Mouse (Mus musculus) limb, embryonic 10.5 days (tissue): ENCODE data around the gene Glt28d2. TPM values are rescaled to one million over a fixed set of nuclear protein-coding genes. Genes with fewer than 3 reads are reported as not detected.

Experiments
- DNase-seq: peaks from one replicate; pipeline ENCODE4 v3.0.0-alpha.2; 2017; ENCODE audit warnings: low spot score
- H3K27ac ChIP-seq: fragments of 300-500 bp; sonication (generic); 2 replicates; pipeline ENCODE4 v1.5.1; 2016; ENCODE audit warnings: mild to moderate bottlenecking
- H3K27me3 ChIP-seq: fragments of 300-500 bp; sonication (generic); 2 replicates; pipeline ENCODE4 v1.6.1; 2016; ENCODE audit warnings: low read depth, mild to moderate bottlenecking; ENCODE audit not compliant: poor library complexity, severe bottlenecking
- H3K36me3 ChIP-seq: fragments of 300-500 bp; sonication (generic); 2 replicates; pipeline ENCODE4 v1.6.1; 2016; ENCODE audit warnings: mild to moderate bottlenecking, moderate library complexity
- H3K4me1 ChIP-seq: fragments of 300-500 bp; sonication (generic); 2 replicates; pipeline ENCODE4 v1.6.1; 2016
- H3K4me3 ChIP-seq: fragments of 300-500 bp; sonication (generic); 2 replicates; pipeline ENCODE4 v1.5.1; 2016; ENCODE audit warnings: mild to moderate bottlenecking, moderate library complexity
- H3K9me3 ChIP-seq: fragments of 300-500 bp; sonication (generic); replicated peaks from 2 replicates; pipeline ENCODE4 v1.6.1; 2016; ENCODE audit warnings: mild to moderate bottlenecking
- WGBS: fragments of 180-500 bp; shearing (Covaris S2); methylation state at CpG from one replicate; pipeline ENCODE4 v1.1.7; 2016; 5-methylcytosine and 5-hydroxymethylcytosine counted together
- polyA plus RNA-seq: library from polyadenylated mRNA; unstranded; fragments of >200 nt; fragmentation: Nextera tagmentation; extraction: Ambion mirVana; gene quantifications from 2 replicates; pipeline ENCODE4 v1.2.1, GENCODE M21; 2016

Glt28d2 gene
- polyA plus RNA-seq, 1 experiment from 2014 or later = 0.85 TPM

DNA sequence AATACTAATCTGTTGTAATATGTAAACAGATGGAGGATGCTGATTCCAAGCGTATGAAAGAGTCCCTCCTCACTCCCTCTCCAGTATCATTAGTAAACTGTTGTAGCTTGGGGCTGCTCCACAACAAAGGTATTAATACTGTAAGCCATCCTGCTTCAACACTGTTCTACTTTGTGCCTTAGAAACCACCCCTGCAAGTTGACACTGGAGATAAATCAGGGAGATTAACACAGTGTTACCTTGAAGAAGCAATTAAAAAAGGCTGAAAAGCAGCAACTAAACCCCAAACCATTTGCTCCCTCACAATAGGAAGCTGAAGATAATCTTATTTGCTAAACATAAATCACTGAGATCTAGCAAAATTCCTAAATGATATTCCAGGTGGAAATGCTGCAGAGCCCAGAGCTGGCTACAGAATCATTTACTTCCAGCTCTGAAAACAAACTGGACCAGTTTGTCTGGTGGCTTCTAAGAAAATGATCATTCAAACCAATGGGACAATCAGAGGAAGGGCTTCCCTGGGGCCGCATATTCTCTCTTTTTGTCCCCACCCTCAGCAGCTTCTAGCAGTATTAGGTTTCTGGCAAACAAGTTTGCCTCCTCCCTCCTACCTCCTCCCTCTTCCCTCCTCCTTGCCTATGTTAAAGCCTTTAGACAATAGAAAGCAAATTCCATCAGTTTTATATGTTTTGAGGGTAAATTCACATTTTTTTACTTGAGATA, 45.7 kb downstream of the Glt28d2 start:
- DNase-seq = no peak
- Histone ChIP-seq H3K27ac (peak overlapping the region; percentile 80), H3K4me1 (peaks cover 18% of the 10 kb centered on the region), H3K27me3 (no peaks in the 10 kb centered on the region), H3K9me3 (no peaks in the 10 kb centered on the region), H3K4me3 (no peak overlapping the region), H3K36me3 (no peaks in the 10 kb centered on the region)
- WGBS = 29% methylated on average over 2 of the region's 2 CpGs

DNA sequence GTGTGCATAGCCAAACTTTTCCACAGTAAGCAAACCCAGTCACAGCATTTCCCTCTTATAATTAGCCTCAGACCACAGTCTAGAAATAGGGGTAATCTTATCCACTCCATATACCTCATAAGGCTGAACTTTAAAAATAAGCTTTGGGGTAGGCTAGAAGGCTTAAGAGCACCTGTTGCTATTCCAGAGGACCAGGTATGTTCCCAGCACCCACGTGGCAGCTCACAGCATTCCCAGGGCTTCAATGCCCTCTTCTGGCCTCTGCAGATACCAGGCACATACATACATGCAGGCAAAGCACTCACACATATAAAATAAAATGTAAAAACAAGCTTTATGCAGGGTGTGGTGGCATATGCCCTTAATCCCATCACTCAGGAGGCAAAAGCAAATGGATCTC, 53.7 kb downstream of the Glt28d2 start:
- Histone ChIP-seq H3K27me3 (no peaks in the 10 kb centered on the region), H3K9me3 (no peaks in the 10 kb centered on the region), H3K4me3 (no peak overlapping the region), H3K27ac (no peak overlapping the region), H3K36me3 (0 out of 2 replicates have a peak, but pooled peaks cover 1% of the 10 kb centered on the region), H3K4me1 (peaks cover 3% of the 10 kb centered on the region; the same call in 1 of the 2 replicates)
- 68% methylated on average over 1 of the region's 1 CpGs for WGBS
- DNase-seq = no peak

DNA sequence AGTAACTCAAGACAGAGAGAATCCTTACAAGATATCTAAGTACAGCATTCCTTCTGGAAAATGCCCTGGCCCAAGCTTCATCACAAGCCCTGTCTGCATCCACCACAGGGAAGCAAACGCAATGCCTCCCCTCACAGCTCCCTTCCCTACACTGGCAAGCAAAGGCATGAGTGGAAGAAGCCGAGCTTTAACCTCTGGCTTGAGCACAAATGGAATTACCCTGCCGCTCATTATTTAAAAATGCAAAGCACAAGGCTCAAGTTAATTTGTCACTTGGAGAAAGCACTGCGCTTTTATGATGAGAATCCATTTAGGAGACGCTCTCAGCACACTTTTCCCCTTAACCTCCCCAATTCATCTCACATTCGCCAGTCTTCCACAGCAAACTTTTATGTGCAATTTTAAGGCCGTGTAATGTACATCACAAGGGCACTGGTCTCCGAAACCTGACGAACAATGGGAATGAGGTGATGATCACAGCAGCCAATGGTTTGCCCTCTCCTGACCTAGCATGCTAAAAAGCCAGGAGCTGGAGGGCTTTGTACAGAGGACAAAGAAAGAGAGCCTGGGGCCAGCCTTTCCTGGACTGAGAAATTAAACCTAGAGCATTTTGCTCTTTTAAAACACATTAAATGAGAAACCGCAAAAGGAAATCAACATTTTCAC, 54.7 kb downstream of the Glt28d2 start:
- no peaks in the 10 kb centered on the region for H3K27me3 ChIP-seq
- H3K27ac ChIP-seq = no peak overlapping the region
- H3K36me3 ChIP-seq = 0 out of 2 replicates have a peak, but pooled peaks cover 1% of the 10 kb centered on the region
- no peak overlapping the region for H3K4me3 ChIP-seq
- WGBS = 84% methylated on average over 10 of the region's 10 CpGs
- no peak for DNase-seq
- H3K9me3 ChIP-seq = no peaks in the 10 kb centered on the region
- H3K4me1 ChIP-seq = peaks cover 3% of the 10 kb centered on the region; the same call in 1 of the 2 replicates

DNA sequence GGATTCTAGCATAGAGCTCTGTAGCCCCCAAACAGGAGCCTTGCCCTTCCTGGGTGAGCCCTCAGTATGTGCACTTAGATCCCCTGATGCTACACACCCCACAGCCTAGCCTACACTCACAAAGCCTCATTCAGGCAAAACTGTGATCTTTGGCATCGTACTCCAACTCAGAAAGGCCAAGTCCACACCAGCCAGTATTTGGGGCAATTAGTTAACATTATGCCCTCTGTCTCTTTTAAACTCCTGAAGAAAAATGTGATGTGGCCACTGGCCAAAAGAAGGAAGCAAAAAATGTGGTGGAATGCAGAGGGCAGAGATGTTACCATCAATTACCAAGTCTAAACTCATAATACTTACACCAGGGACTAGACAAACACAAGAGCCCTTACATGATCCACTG, 55.5 kb downstream of the Glt28d2 start:
- Histone ChIP-seq H3K27ac (no peak overlapping the region), H3K9me3 (no peaks in the 10 kb centered on the region), H3K4me3 (no peak overlapping the region), H3K36me3 (0 out of 2 replicates have a peak, but pooled peaks cover 1% of the 10 kb centered on the region), H3K27me3 (no peaks in the 10 kb centered on the region), H3K4me1 (peaks cover 3% of the 10 kb centered on the region; the same call in 1 of the 2 replicates)
- 88% methylated on average over 1 of the region's 1 CpGs for WGBS
- no peak for DNase-seq

DNA sequence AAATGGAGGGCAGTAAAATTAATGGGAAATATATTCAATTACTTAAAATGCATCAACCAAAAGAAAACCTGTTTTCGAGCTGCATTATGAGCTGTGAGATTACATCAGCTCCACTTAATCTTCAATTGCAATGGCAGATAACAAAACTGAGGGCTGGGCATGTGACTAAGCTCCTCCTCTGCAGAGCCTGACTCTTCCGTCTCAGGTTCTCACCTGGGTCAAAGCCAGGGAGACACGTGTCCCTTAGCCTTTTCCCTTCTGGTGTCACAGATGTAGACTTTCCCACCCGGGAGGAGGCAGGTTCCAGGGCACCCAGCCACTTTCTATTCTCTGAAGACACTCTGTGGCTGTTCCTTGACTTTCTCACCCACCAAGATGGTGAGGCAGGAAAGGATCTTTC, 58.3 kb downstream of the Glt28d2 start:
- no peak overlapping the region for H3K4me3 ChIP-seq
- no peak overlapping the region for H3K27ac ChIP-seq
- peaks cover 3% of the 10 kb centered on the region; the same call in 1 of the 2 replicates for H3K4me1 ChIP-seq
- H3K27me3 ChIP-seq = no peaks in the 10 kb centered on the region
- no peaks in the 10 kb centered on the region for H3K9me3 ChIP-seq
- H3K36me3 ChIP-seq = 0 out of 2 replicates have a peak, but pooled peaks cover 1% of the 10 kb centered on the region
- DNase-seq = no peak
- 76% methylated on average over 4 of the region's 4 CpGs for WGBS

DNA sequence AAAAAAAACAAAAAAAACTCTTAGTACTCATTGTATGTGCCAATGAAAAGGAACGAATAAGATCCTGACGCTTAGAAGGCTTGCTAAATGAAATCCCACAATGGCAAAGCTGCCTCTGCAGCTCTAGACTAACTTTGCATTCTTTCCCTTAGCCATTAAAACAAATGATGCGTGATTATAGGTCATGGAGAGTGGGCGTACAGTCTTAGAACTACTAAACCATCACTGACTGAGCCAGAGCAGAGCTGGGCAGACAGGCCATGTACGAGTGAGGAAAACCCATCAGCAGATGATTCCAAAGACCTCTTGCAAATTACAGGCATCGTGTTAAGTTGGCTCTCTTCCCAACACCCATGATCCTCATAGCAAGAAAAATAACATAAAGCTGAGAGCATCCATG, 59.5 kb downstream of the Glt28d2 start:
- no peaks in the 10 kb centered on the region for H3K27me3 ChIP-seq
- 91% methylated on average over 6 of the region's 6 CpGs for WGBS
- no peak overlapping the region for H3K4me3 ChIP-seq
- H3K9me3 ChIP-seq = no peaks in the 10 kb centered on the region
- H3K27ac ChIP-seq = no peak overlapping the region
- no peak for DNase-seq
- H3K4me1 ChIP-seq = peaks cover 2% of the 10 kb centered on the region; the same call in 1 of the 2 replicates
- H3K36me3 ChIP-seq = 0 out of 2 replicates have a peak, but pooled peaks cover 1% of the 10 kb centered on the region

DNA sequence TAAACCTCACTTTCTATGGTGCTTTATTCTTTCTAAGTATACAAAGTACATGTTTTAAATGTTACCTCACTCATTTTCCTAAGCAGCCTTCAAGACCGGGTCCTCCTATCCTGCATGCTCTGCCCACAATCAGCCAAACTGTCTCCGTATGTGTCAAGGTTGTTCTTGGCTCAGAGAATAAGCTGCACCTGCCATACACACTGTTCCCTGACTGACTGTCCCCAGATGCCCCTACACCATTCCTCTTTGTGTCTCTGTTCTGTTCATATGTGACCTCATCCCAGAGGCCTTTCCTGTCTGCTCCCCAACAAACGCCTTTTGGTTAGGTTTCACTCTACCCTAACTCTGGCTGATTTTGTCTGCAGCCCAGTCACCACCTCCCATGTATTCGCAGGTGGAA, 60.0 kb downstream of the Glt28d2 start:
- Histone ChIP-seq H3K27ac (no peak overlapping the region), H3K27me3 (no peaks in the 10 kb centered on the region), H3K4me3 (no peak overlapping the region), H3K9me3 (no peaks in the 10 kb centered on the region), H3K36me3 (0 out of 2 replicates have a peak, but pooled peaks cover 1% of the 10 kb centered on the region), H3K4me1 (no peaks in the 10 kb centered on the region)
- 87% methylated on average over 4 of the region's 4 CpGs for WGBS
- DNase-seq = no peak

DNA sequence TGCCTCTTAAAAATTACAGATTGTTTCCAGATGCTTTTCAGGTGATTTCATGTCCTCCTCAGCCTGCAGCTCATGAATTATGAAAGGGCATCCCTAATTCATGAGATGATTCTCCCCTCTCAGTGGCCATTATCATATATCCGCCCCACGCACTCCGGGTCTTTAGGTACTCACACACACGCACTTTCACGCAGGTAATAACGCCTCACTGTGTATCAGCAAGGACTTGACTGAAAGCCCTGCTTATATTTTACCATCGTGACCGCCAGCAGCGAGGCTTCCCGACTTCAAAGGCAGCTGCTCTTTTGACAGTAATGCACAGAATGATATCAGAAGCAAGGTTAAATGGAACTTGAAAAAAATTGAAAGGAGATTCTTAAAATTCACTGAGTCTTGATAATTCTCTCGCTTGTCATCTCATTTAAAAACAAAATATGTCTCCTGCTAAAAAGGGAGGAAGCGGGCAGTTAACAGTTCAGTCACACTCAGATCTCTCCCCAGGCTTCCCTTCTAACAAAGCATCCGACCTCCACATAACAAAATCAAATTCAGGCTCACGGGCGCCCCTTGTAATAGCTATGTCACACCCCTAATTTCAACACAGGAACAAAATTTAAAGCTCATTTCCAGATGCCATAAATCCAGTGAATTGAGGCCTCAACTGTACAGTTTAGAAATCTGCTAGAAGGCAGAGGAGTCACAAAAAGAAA, 66.3 kb downstream of the Glt28d2 start:
- no peak for DNase-seq
- Histone ChIP-seq H3K4me3 (no peak overlapping the region), H3K27me3 (no peaks in the 10 kb centered on the region), H3K4me1 (peaks cover 22% of the 10 kb centered on the region), H3K9me3 (no peaks in the 10 kb centered on the region), H3K36me3 (no peaks in the 10 kb centered on the region), H3K27ac (no peak overlapping the region)
- 74% methylated on average over 15 of the region's 15 CpGs for WGBS

Other genes with a start within 250 kb of the Glt28d2 start
- 0.51 and 1.5 TPM in 2 replicates for gene Fam160a1, start 70.2 kb downstream of the Glt28d2 start, polyA plus RNA-seq
- gene Gm37240, start within 50 bp of the Glt28d2 start, polyA plus RNA-seq = 0.97 and 3.1 TPM in 2 replicates
- gene Sh3d19, start 83.6 kb upstream of the Glt28d2 start, polyA plus RNA-seq = 15.0 and 20.3 TPM in 2 replicates
- 0.31 TPM in 1 of 2 replicates, not detected in the other for gene Prss48, start 115.0 kb upstream of the Glt28d2 start, polyA plus RNA-seq